Mouse (Mus musculus) heart, adult 2 months (tissue): ENCODE measurements at regions not wholly inside any gene's neighbourhood (a gene's known extent, or its start where the extent isn't known, plus 50 kb on each side); places are given as distances from the start of the nearest gene placed in this dataset.

ENCODE experiments used
- DNase-seq, 2 experiments: peaks; one replicate each; pipeline ENCODE4 v3.0.0; 2021
- H3K27ac ChIP-seq: fragments of 200-600 bp; 2 replicates; pipeline ENCODE4 v1.8.1; 2022
- H3K27me3 ChIP-seq: fragments of 200-500 bp; 2 replicates; pipeline ENCODE4 v1.6.1; 2012; ENCODE audit warnings: mild to moderate bottlenecking, low read length, inconsistent platforms, mixed read lengths; ENCODE audit not compliant: control insufficient read depth, insufficient read depth
- H3K36me3 ChIP-seq: fragments of 200-500 bp; 2 replicates; pipeline ENCODE4 v1.6.1; 2012; ENCODE audit warnings: low read length, inconsistent platforms; ENCODE audit not compliant: control insufficient read depth, insufficient read depth
- H3K4me1 ChIP-seq: fragments of 200-500 bp; 2 replicates; pipeline ENCODE4 v1.6.1; 2011; ENCODE audit warnings: low read length; ENCODE audit not compliant: control insufficient read depth, insufficient read depth
- H3K4me3 ChIP-seq: fragments of 200-600 bp; 2 replicates; pipeline ENCODE4 v1.8.1; 2022
- H3K79me2 ChIP-seq: fragments of 200-500 bp; replicated peaks from 2 replicates; pipeline ENCODE4 v1.6.1; 2012; ENCODE audit warnings: mild to moderate bottlenecking, inconsistent platforms, low read length, moderate library complexity, mixed read lengths; ENCODE audit not compliant: control insufficient read depth, insufficient read depth
- H3K9ac ChIP-seq: fragments of 200-500 bp; 2 replicates; pipeline ENCODE4 v1.6.1; 2012; ENCODE audit warnings: low read depth, mild to moderate bottlenecking, control low read depth, inconsistent platforms, low read length, mixed read lengths
- CTCF ChIP-seq: fragments of 200-600 bp; IDR thresholded peaks from 2 replicates; pipeline ENCODE4 v1.8.1; 2022; ENCODE audit warnings: antibody characterized with exemption, mild to moderate bottlenecking, moderate library complexity
- EP300 ChIP-seq: fragments of 200-500 bp; IDR thresholded peaks from 2 replicates; pipeline ENCODE4 v1.6.1; 2011; ENCODE audit warnings: low read depth, low read length, control low read depth; ENCODE audit not compliant: insufficient read depth
- POLR2A ChIP-seq: fragments of 200-500 bp; IDR thresholded peaks from 2 replicates; pipeline ENCODE4 v1.6.1; 2011; ENCODE audit warnings: mild to moderate bottlenecking, low read depth, low read length, control low read depth; ENCODE audit not compliant: insufficient read depth
- WGBS: fragments of 180-500 bp; shearing (Covaris S2); methylation state at CpG from one replicate; pipeline ENCODE4 v1.1.7; 2018; 5-methylcytosine and 5-hydroxymethylcytosine counted together
- intact Hi-C: fragments of 180-260 bp; cut with DNase I; formaldehyde crosslinking; loops from one replicate; pipeline ENCODE4 v1.15.1; 2025

- TF ChIP-seq CTCF (peak; percentile 59), EP300 (no peak), POLR2A (no peak)
- Histone ChIP-seq H3K4me3 (no peak overlapping the region), H3K4me1 (no peaks in the 10 kb centered on the region), H3K27me3 (no peaks in the 10 kb centered on the region), H3K79me2 (no peaks in the 10 kb centered on the region), H3K9ac (no peak overlapping the region), H3K36me3 (no peaks in the 10 kb centered on the region), H3K27ac (no peak overlapping the region)
- intact Hi-C loops, result loop anchor here (5.0 kb wide), 1 partner anchor 1047 kb away; no protein-coding TSS in a partner anchor
- WGBS, result 53% methylated on average over 5 of the region's 5 CpGs
- DNase-seq, result no peak
These were observed 81.3 kb downstream of the Atp6ap1l start for GRCm38 (mm10) chr13:90823877-90824276.

GRCm38 (mm10) chr13:90821898-90822297 lies 83.3 kb downstream of the Atp6ap1l start:
- no peak for DNase-seq
- intact Hi-C loops, result loop anchor here (5.0 kb wide), 1 partner anchor 1045 kb away; no protein-coding TSS in a partner anchor
- Histone ChIP-seq H3K9ac (no peak overlapping the region), H3K36me3 (no peaks in the 10 kb centered on the region), H3K4me1 (no peaks in the 10 kb centered on the region), H3K27ac (no peak overlapping the region), H3K4me3 (no peak overlapping the region), H3K27me3 (no peaks in the 10 kb centered on the region), H3K79me2 (no peaks in the 10 kb centered on the region)
- no peak for TF ChIP-seq CTCF
- no peak for TF ChIP-seq EP300
- TF ChIP-seq POLR2A, result no peak
- 92% methylated on average over 4 of the region's 4 CpGs for WGBS

- Histone ChIP-seq H3K27ac (no peak overlapping the region), H3K79me2 (no peaks in the 10 kb centered on the region), H3K27me3 (no peaks in the 10 kb centered on the region; the same call in 1 of the 2 replicates), H3K36me3 (no peaks in the 10 kb centered on the region), H3K4me3 (no peak overlapping the region), H3K9ac (no peak overlapping the region), H3K4me1 (no peaks in the 10 kb centered on the region)
- DNase-seq, result no peak
- no peak for TF ChIP-seq CTCF
- TF ChIP-seq EP300, result no peak
- no peak for TF ChIP-seq POLR2A
- intact Hi-C loops, result loop anchor here (5.0 kb wide), 1 partner anchor 1043 kb away; no protein-coding TSS in a partner anchor
- 47% methylated on average over 3 of the region's 3 CpGs for WGBS
These were observed 84.7 kb downstream of the Atp6ap1l start for GRCm38 (mm10) chr13:90820453-90820852.

- Histone ChIP-seq H3K4me3 (no peak overlapping the region), H3K27ac (no peak overlapping the region), H3K4me1 (no peaks in the 10 kb centered on the region), H3K9ac (no peak overlapping the region), H3K36me3 (no peaks in the 10 kb centered on the region), H3K79me2 (no peaks in the 10 kb centered on the region), H3K27me3 (no peaks in the 10 kb centered on the region; the same call in 1 of the 2 replicates)
- intact Hi-C loops, result loop anchor here (5.0 kb wide), 1 partner anchor 1043 kb away; no protein-coding TSS in a partner anchor
- DNase-seq, result no peak
- 33% methylated on average over 7 of the region's 7 CpGs for WGBS
- TF ChIP-seq EP300, result no peak
- no peak for TF ChIP-seq POLR2A
- TF ChIP-seq CTCF, result no peak
These were observed 85.2 kb downstream of the Atp6ap1l start for GRCm38 (mm10) chr13:90819934-90820333.

- Histone ChIP-seq H3K79me2 (no peaks in the 10 kb centered on the region), H3K27ac (no peak overlapping the region), H3K27me3 (no peaks in the 10 kb centered on the region; the same call in 1 of the 2 replicates), H3K9ac (no peak overlapping the region), H3K36me3 (no peaks in the 10 kb centered on the region), H3K4me3 (no peak overlapping the region), H3K4me1 (no peaks in the 10 kb centered on the region)
- intact Hi-C loops, result no loop called here
- TF ChIP-seq CTCF (no peak), POLR2A (no peak), EP300 (no peak)
- 66% methylated on average over 4 of the region's 4 CpGs for WGBS
- no peak for DNase-seq
These were observed 90.8 kb downstream of the Atp6ap1l start for GRCm38 (mm10) chr13:90814174-90814865.

GRCm38 (mm10) chr13:90810011-90810410 lies 95.1 kb downstream of the Atp6ap1l start:
- intact Hi-C loops, result no loop called here
- H3K4me1 ChIP-seq, result no peaks in the 10 kb centered on the region
- no peaks in the 10 kb centered on the region for H3K36me3 ChIP-seq
- no peak for DNase-seq
- TF ChIP-seq CTCF, result no peak
- no peak for TF ChIP-seq POLR2A
- no peak for TF ChIP-seq EP300
- H3K4me3 ChIP-seq, result no peak overlapping the region
- H3K79me2 ChIP-seq, result no peaks in the 10 kb centered on the region
- H3K27ac ChIP-seq, result no peak overlapping the region
- no peak overlapping the region for H3K9ac ChIP-seq
- no peaks in the 10 kb centered on the region for H3K27me3 ChIP-seq
- 80% methylated on average over 6 of the region's 6 CpGs for WGBS
